Mouse (Mus musculus): Measurements from ENCODE around the gene Cyp2s1. TPM values are rescaled to one million over a fixed set of nuclear protein-coding genes. Genes with fewer than 3 reads are reported as not detected.

The Cyp2s1 gene
- polyA plus RNA-seq, 1 experiment from 2014 or later, result 0.95 TPM

DNA sequence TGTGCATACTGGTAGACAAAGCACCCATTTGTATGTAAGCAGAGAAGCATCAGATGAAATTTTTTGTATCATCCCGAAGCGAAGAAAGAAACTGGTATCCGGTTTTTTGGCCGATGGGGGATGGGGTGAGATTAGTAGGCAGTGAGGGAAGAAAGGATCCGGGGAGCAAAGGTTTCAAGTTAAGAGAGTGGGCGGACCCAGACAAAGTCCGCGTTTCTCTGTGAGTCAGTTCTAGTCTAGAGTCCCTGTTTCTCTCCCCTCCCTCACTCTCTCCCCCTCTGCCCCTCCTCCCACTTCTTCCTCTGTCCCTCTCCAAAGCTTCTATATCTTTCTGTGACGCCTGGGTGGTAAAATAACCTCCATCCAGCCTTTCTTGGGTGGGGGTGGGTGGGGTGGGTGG, 8.3 kb upstream of the Cyp2s1 start:
- H3K9me3 ChIP-seq (replicated peaks; ENCODE audit: control insufficient read depth, low read length), result no peaks in the 10 kb centered on the region
- no peaks in the 10 kb centered on the region for H3K27me3 ChIP-seq (replicated peaks; ENCODE audit: control insufficient read depth, insufficient read depth, low read length)
- no peaks in the 10 kb centered on the region for H3K36me3 ChIP-seq (ENCODE audit: control insufficient read depth, insufficient read depth, low read length)
- no peak overlapping the region for H3K9ac ChIP-seq (ENCODE audit: low read length)
- ATAC-seq (no peak), DNase-seq (ENCODE audit: low spot score) (no peak)
- WGBS, result 54% methylated on average over 9 of the region's 9 CpGs
- H3K4me3 ChIP-seq (ENCODE audit: low read depth, low read length), result no peak overlapping the region
- no peak overlapping the region for H3K4me2 ChIP-seq (ENCODE audit: low read length)
- H3K27ac ChIP-seq (ENCODE audit: low read depth, low read length), result no peak overlapping the region
- no peaks in the 10 kb centered on the region for H3K4me1 ChIP-seq (ENCODE audit: control insufficient read depth, insufficient read depth, low read length)

DNA sequence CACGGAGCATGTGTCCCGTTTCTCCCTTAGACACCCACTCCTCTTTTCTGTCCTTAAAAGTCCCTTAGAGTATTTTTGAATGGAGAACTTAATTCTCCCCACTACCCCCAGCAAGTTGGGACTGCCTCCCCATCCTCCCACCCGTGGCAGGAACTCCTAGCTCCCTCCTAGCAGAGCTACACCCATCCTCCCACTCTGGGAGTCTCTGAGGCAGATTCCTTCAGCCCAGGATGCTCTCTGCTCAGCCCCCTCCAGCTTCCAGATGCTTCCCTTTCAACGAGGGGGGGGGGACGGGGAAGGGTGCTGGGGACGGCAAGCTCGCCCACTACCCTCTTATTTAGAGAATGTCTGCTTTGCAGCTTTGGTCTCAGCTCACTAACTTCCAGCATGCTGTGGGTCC, 1.1 kb downstream of the Cyp2s1 start:
- H3K27me3 ChIP-seq (replicated peaks; ENCODE audit: control insufficient read depth, insufficient read depth, low read length), result 0 out of 2 replicates have a peak, but pooled peaks cover 2% of the 10 kb centered on the region
- H3K36me3 ChIP-seq (ENCODE audit: control insufficient read depth, insufficient read depth, low read length), result no peaks in the 10 kb centered on the region
- no peak overlapping the region for H3K4me3 ChIP-seq (ENCODE audit: low read depth, low read length)
- no peak for DNase-seq (ENCODE audit: low spot score)
- H3K9ac ChIP-seq (ENCODE audit: low read length), result no peak overlapping the region
- no peak overlapping the region for H3K27ac ChIP-seq (ENCODE audit: low read depth, low read length)
- H3K4me2 ChIP-seq (ENCODE audit: low read length), result peak overlapping the region; percentile 74
- no peaks in the 10 kb centered on the region for H3K9me3 ChIP-seq (replicated peaks; ENCODE audit: control insufficient read depth, low read length)
- WGBS, result 25% methylated on average over 7 of the region's 7 CpGs
- H3K4me1 ChIP-seq (ENCODE audit: control insufficient read depth, insufficient read depth, low read length), result no peaks in the 10 kb centered on the region
- ATAC-seq, result no peak

DNA sequence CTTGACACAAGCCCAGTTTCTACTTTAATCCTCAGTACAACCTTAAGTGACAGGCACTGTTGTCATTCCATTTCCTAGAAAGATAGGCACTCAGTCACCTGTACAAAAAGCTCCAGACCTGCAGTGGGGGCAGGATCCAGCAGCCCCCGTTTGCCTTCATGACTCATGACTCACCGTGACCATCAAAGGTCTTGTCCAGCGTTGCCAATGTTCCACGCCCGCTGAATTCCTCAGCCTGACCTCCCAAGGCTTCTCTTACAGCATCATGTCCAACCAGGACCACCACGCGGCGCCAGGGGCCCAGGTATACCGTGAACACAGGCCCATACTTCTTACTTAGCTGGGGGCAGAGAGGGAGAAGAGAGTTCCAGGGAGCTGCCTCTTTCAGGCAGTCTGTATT, 2.0 kb downstream of the Cyp2s1 start:
- 89% methylated on average over 9 of the region's 9 CpGs for WGBS
- Histone ChIP-seq H3K9ac (ENCODE audit: low read length) (no peak overlapping the region), H3K27me3 (replicated peaks; ENCODE audit: control insufficient read depth, insufficient read depth, low read length) (0 out of 2 replicates have a peak, but pooled peaks cover 2% of the 10 kb centered on the region), H3K4me2 (ENCODE audit: low read length) (no peak overlapping the region), H3K9me3 (replicated peaks; ENCODE audit: control insufficient read depth, low read length) (no peaks in the 10 kb centered on the region), H3K4me3 (ENCODE audit: low read depth, low read length) (no peak overlapping the region), H3K27ac (ENCODE audit: low read depth, low read length) (no peak overlapping the region), H3K36me3 (ENCODE audit: control insufficient read depth, insufficient read depth, low read length) (no peaks in the 10 kb centered on the region), H3K4me1 (ENCODE audit: control insufficient read depth, insufficient read depth, low read length) (no peaks in the 10 kb centered on the region)
- ATAC-seq (no peak), DNase-seq (ENCODE audit: low spot score) (no peak)

DNA sequence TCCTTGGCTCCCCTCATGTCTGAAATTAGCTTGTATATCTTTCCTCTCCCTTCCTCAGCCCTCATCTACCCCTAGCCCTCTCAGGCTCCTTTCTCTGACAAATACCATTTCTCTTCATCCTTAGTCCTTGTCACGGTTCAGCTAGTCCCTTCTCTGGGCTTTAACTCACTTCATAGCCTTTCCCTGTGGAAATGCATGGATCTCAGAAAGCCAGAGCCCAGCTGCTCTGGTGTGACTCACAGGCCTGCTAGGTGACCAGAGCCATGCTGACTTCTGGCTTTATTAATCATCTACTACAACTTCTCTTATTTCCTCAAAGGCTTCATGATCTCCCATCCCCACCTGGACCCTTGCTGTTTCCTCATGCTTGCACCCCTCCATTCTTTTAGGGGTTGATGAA, 4.5 kb downstream of the Cyp2s1 start:
- Histone ChIP-seq H3K4me3 (ENCODE audit: low read depth, low read length) (no peak overlapping the region), H3K36me3 (ENCODE audit: control insufficient read depth, insufficient read depth, low read length) (no peaks in the 10 kb centered on the region), H3K9ac (ENCODE audit: low read length) (no peak overlapping the region), H3K9me3 (replicated peaks; ENCODE audit: control insufficient read depth, low read length) (no peaks in the 10 kb centered on the region), H3K27ac (ENCODE audit: low read depth, low read length) (no peak overlapping the region), H3K27me3 (replicated peaks; ENCODE audit: control insufficient read depth, insufficient read depth, low read length) (0 out of 2 replicates have a peak, but pooled peaks cover 2% of the 10 kb centered on the region), H3K4me2 (ENCODE audit: low read length) (no peak overlapping the region), H3K4me1 (ENCODE audit: control insufficient read depth, insufficient read depth, low read length) (no peaks in the 10 kb centered on the region)
- ATAC-seq (no peak), DNase-seq (ENCODE audit: low spot score) (no peak)
- 67% methylated on average over 1 of the region's 1 CpGs for WGBS

DNA sequence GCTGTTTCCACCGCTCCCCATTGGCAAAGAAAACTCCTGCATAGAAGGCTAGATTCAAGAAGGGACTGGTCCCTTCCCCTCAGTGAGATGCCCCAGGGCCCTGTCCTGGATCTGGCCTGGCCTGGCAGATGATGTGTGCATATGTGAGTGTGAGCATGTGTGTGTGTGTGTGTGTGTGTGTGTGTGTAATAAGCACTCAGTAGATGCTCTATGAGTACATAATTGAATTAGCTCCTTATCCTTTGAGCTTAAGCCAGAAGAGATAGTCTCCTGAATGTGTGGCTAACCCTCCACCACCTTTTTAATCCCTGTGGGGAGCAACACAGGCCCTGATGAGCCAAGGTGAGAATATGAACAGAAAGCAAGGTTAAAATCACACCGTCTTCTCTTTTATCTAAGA, 5.0 kb downstream of the Cyp2s1 start:
- H3K9me3 ChIP-seq (replicated peaks; ENCODE audit: control insufficient read depth, low read length), result no peaks in the 10 kb centered on the region
- no peak overlapping the region for H3K9ac ChIP-seq (ENCODE audit: low read length)
- no peak overlapping the region for H3K27ac ChIP-seq (ENCODE audit: low read depth, low read length)
- H3K4me3 ChIP-seq (ENCODE audit: low read depth, low read length), result no peak overlapping the region
- DNase-seq (ENCODE audit: low spot score), result no peak
- 0 out of 2 replicates have a peak, but pooled peaks cover 2% of the 10 kb centered on the region for H3K27me3 ChIP-seq (replicated peaks; ENCODE audit: control insufficient read depth, insufficient read depth, low read length)
- H3K4me2 ChIP-seq (ENCODE audit: low read length), result no peak overlapping the region
- 66% methylated on average over 2 of the region's 2 CpGs for WGBS
- H3K4me1 ChIP-seq (ENCODE audit: control insufficient read depth, insufficient read depth, low read length), result no peaks in the 10 kb centered on the region
- no peaks in the 10 kb centered on the region for H3K36me3 ChIP-seq (ENCODE audit: control insufficient read depth, insufficient read depth, low read length)
- ATAC-seq, result no peak

DNA sequence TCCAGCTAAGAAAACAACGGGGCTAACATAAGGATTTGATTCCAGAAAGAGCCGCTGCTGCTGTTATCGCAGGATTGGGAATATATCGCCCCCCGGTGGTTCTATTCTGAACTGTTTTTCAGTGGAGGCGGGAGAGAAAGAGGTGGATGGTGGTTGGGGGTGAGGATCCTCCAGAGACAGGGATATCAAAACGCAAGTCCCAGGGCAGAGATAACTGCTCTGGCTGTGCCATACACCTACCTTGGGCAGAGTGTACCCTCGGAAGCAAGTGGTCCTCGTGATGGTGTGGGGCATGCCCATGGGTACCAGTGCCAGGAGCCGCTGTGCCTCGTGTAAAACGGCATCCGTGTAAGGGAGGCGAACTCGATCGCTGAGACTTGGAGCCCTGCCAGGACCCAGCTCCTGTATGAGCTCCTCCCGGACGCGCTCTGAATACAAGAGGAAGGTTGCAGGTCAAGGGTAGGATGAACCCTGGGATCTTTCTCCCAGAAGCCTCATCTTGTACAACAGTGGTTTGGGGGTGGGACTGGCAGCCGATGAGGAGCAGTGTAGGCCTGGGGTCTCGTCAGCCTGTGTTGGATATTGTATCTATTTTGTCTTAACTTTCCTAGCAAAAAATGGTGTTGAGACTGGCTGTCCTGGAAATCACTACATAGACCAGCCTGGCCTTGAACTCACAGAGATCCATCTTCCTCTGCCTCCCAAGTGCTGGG, 10.9 kb downstream of the Cyp2s1 start:
- Histone ChIP-seq H3K4me1 (ENCODE audit: control insufficient read depth, insufficient read depth, low read length) (no peaks in the 10 kb centered on the region), H3K27ac (ENCODE audit: low read depth, low read length) (no peak overlapping the region), H3K9me3 (replicated peaks; ENCODE audit: control insufficient read depth, low read length) (no peaks in the 10 kb centered on the region), H3K4me3 (ENCODE audit: low read depth, low read length) (peak overlapping the region; percentile 7; the same call in 1 of the 2 replicates), H3K4me2 (ENCODE audit: low read length) (peak overlapping the region; percentile 52), H3K36me3 (ENCODE audit: control insufficient read depth, insufficient read depth, low read length) (no peaks in the 10 kb centered on the region), H3K9ac (ENCODE audit: low read length) (peak overlapping the region; percentile 58; the same call in 1 of the 2 replicates), H3K27me3 (replicated peaks; ENCODE audit: control insufficient read depth, insufficient read depth, low read length) (no peaks in the 10 kb centered on the region)
- 16% methylated on average over 21 of the region's 21 CpGs for WGBS
- DNase-seq (ENCODE audit: low spot score), result peak; percentile 89
- ATAC-seq, result peak; percentile 75

DNA sequence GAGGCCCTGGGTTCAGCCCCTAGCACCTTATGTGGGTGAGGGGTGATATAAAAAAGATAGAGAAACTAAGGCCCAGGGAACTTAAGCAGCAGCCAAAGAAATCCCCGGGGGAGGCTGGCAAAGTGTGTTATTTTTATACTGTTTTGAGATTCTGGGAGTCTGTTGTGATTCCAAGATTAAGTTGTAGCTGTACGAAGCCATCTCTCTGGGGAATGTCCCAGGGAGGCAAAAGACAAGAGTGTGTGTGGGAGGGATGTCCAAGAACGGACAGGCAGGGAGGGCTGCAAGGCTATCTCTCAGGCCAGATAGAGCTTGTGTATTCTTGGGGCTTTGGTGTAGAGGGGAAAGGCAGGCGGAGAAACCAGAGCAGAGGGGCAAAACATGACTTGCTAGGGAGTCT, 11.9 kb downstream of the Cyp2s1 start:
- Histone ChIP-seq H3K9me3 (replicated peaks; ENCODE audit: control insufficient read depth, low read length) (no peaks in the 10 kb centered on the region), H3K36me3 (ENCODE audit: control insufficient read depth, insufficient read depth, low read length) (no peaks in the 10 kb centered on the region), H3K4me3 (ENCODE audit: low read depth, low read length) (no peak overlapping the region), H3K27me3 (replicated peaks; ENCODE audit: control insufficient read depth, insufficient read depth, low read length) (no peaks in the 10 kb centered on the region), H3K4me2 (ENCODE audit: low read length) (no peak overlapping the region), H3K27ac (ENCODE audit: low read depth, low read length) (no peak overlapping the region), H3K4me1 (ENCODE audit: control insufficient read depth, insufficient read depth, low read length) (no peaks in the 10 kb centered on the region), H3K9ac (ENCODE audit: low read length) (no peak overlapping the region)
- ATAC-seq (no peak), DNase-seq (ENCODE audit: low spot score) (no peak)
- WGBS, result 82% methylated on average over 4 of the region's 4 CpGs

DNA sequence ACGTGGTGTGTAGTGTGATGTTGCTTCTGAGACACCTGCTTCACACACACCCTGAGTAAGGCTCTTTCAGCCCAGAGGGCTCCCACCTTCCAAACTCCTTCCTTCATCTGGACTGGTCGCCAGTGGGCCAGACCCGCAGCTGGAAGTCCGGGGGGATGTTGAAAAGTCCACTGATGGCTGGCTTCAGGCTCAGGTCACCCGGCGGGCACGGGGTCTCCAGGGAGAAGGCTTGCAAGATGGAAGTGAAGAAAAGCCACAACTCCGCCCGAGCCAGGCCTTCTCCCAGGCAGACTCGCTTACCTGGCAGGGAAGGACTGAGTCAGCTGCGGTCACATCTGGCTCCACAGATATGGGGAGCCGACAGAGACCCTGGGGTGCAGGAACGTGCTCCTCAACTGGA, 13.3 kb downstream of the Cyp2s1 start:
- 81% methylated on average over 13 of the region's 13 CpGs for WGBS
- Histone ChIP-seq H3K4me3 (ENCODE audit: low read depth, low read length) (no peak overlapping the region), H3K4me2 (ENCODE audit: low read length) (no peak overlapping the region), H3K9me3 (replicated peaks; ENCODE audit: control insufficient read depth, low read length) (no peaks in the 10 kb centered on the region), H3K4me1 (ENCODE audit: control insufficient read depth, insufficient read depth, low read length) (no peaks in the 10 kb centered on the region), H3K27ac (ENCODE audit: low read depth, low read length) (no peak overlapping the region), H3K36me3 (ENCODE audit: control insufficient read depth, insufficient read depth, low read length) (no peaks in the 10 kb centered on the region), H3K9ac (ENCODE audit: low read length) (no peak overlapping the region), H3K27me3 (replicated peaks; ENCODE audit: control insufficient read depth, insufficient read depth, low read length) (no peaks in the 10 kb centered on the region)
- ATAC-seq (no peak), DNase-seq (ENCODE audit: low spot score) (no peak)

DNA sequence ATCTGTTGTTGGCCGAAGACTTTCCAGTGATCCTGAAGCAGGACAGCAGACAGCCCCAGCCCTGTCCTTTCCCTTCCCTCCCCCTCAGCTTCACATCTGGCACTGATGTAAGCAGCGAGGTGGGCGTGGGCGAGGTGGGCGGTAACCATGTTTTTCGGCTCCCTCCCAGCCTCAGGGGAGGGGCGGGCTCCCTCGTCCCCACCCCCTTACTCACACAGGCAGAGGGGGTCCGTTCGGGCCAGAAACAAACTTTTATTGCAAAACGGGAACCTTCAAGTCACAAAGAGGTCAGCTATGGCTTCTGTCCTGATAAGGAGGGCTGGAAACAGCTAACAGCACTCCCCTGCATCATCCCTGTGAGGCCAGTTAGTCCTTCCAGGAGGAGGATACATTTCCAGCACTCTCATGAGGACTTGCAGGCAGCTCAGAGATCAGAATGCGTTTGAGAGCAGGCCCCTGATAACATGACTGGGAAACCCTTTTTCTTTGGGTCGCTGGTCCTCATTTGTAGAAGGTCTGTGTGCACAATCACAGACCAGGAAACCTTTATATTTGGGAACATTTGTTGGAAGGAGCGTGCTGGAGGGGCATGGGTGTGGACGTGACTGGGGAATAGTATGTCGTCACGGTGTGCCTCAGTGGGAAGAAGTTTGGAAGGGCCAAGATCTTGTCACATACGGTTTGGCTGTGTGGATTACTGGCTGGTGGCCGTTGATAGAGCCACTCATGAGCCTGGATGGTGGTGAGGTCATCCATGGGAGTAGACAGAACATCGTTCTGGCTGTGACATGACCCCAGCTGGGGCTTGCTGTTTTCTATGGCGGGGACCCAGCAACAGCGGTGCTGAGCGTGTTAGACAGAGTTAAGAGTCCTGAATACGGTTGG, 14.2 kb downstream of the Cyp2s1 start:
- no peak overlapping the region for H3K4me2 ChIP-seq (ENCODE audit: low read length)
- no peaks in the 10 kb centered on the region for H3K9me3 ChIP-seq (replicated peaks; ENCODE audit: control insufficient read depth, low read length)
- no peak overlapping the region for H3K4me3 ChIP-seq (ENCODE audit: low read depth, low read length)
- no peaks in the 10 kb centered on the region for H3K27me3 ChIP-seq (replicated peaks; ENCODE audit: control insufficient read depth, insufficient read depth, low read length)
- DNase-seq (ENCODE audit: low spot score) (no peak), ATAC-seq (no peak)
- H3K4me1 ChIP-seq (ENCODE audit: control insufficient read depth, insufficient read depth, low read length), result no peaks in the 10 kb centered on the region
- no peaks in the 10 kb centered on the region for H3K36me3 ChIP-seq (ENCODE audit: control insufficient read depth, insufficient read depth, low read length)
- H3K27ac ChIP-seq (ENCODE audit: low read depth, low read length), result no peak overlapping the region
- no peak overlapping the region for H3K9ac ChIP-seq (ENCODE audit: low read length)
- 38% methylated on average over 24 of the region's 24 CpGs for WGBS

Data from forebrain, embryonic 14.5 days (tissue).